Mouse (Mus musculus) ES-E14 (cell line): ENCODE results near the gene Fam83c.

ENCODE experiments used
- CHD2 ChIP-seq: IDR thresholded peaks from 2 replicates; pipeline ENCODE4 v1.6.1; 2014; ENCODE audit warnings: mild to moderate bottlenecking, low read depth, low read length, inconsistent platforms
- HCFC1 ChIP-seq: IDR thresholded peaks from 2 replicates; pipeline ENCODE4 v1.6.1; 2012; ENCODE audit warnings: low read length, inconsistent platforms, borderline replicate concordance; ENCODE audit not compliant: insufficient read depth
- ZC3H11A ChIP-seq: IDR thresholded peaks from 2 replicates; pipeline ENCODE4 v1.6.1; 2012; ENCODE audit warnings: low read depth, mild to moderate bottlenecking, inconsistent platforms, low read length, borderline replicate concordance
- ZNF384 ChIP-seq: IDR thresholded peaks from 2 replicates; pipeline ENCODE4 v1.6.1; 2012; ENCODE audit warnings: low read depth, low read length, inconsistent platforms

DNA sequence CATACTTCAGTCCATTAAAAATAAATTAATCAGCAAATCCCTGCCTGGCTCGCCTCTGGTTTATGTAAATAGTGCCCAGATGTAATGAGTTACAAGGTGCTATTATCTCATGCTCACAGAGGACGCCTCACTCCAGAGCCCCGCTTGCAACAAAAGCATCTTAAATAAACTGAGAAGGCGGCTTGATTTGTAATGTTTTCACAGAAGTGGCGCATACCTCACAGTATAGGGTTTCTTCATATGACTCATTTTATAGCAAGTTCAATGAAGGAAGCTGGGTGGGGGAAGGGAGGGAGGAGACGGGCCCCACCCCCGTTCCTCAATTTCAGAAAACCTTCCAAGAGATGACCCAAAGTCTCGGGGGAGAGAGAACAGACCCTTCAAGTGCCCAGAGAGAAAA, 12.3 kb upstream of the Fam83c start:
- TF ChIP-seq HCFC1 (no peak), ZC3H11A (no peak), ZNF384 (no peak), CHD2 (no peak)
